Mouse (Mus musculus) liver, embryonic 14.5 days (tissue): ENCODE results near the gene Gga1. TPM values are rescaled to one million over a fixed set of nuclear protein-coding genes. Genes with fewer than 3 reads are reported as not detected.

Experiments used
- ATAC-seq: fragments of 200-750 bp; cut with Nextera tagmentation; 2 replicates; pipeline ENCODE4 v1.8.0; 2017; ENCODE audit warnings: moderate number of reproducible peaks, mild to moderate bottlenecking, moderate library complexity; ENCODE audit not compliant: insufficient read depth
- DNase-seq, 3 experiments: peaks; one replicate each; pipeline ENCODE4 v3.0.0-alpha.2; 2012 to 2013; ENCODE audit warnings: low read depth in 3 of 3, low spot score in 3 of 3
- H3K27ac ChIP-seq: fragments of 300-500 bp; sonication (generic); 2 replicates; pipeline ENCODE4 v1.5.1; 2014; ENCODE audit warnings: moderate library complexity, mild to moderate bottlenecking, control low read depth, inconsistent platforms
- H3K27me3 ChIP-seq: fragments of 300-500 bp; sonication (generic); 2 replicates; pipeline ENCODE4 v1.6.1; 2014; ENCODE audit warnings: mild to moderate bottlenecking, low read length, moderate library complexity; ENCODE audit not compliant: control insufficient read depth, insufficient read depth
- H3K36me3 ChIP-seq: fragments of 300-500 bp; sonication (generic); replicated peaks from 2 replicates; pipeline ENCODE4 v1.6.1; 2014; ENCODE audit warnings: low read depth; ENCODE audit not compliant: control insufficient read depth, insufficient read depth
- H3K4me1 ChIP-seq, 2 experiments: fragments of 200-500 bp in 1 of 2; fragments of 300-500 bp in 1 of 2; sonication (generic) in 1 of 2; replicated peaks; 2 replicates each; pipeline ENCODE4 v1.6.1; 2012 to 2014; ENCODE audit warnings: antibody characterized with exemption in 1 of 2, inconsistent platforms in 1 of 2, low read length in 1 of 2; ENCODE audit not compliant: control insufficient read depth in 2 of 2, insufficient read depth in 2 of 2
- H3K4me2 ChIP-seq: fragments of 300-500 bp; sonication (generic); 2 replicates; pipeline ENCODE4 v1.6.1; 2014; ENCODE audit warnings: low read depth, mild to moderate bottlenecking, control low read depth, moderate library complexity
- H3K4me3 ChIP-seq, 2 experiments: fragments of 200-500 bp in 1 of 2; fragments of 300-500 bp in 1 of 2; sonication (generic) in 1 of 2; 2 replicates each; pipeline ENCODE4 v1.5.1; 2012 to 2014; ENCODE audit warnings: low read depth in 2 of 2, low read length in 2 of 2, mild to moderate bottlenecking in 2 of 2, control low read depth in 1 of 2, inconsistent platforms in 1 of 2, moderate library complexity in 1 of 2; ENCODE audit not compliant: insufficient read depth in 1 of 2
- H3K9ac ChIP-seq: fragments of 300-500 bp; sonication (generic); replicated peaks from 2 replicates; pipeline ENCODE4 v1.6.1; 2014; ENCODE audit warnings: mild to moderate bottlenecking, control low read depth, moderate library complexity
- H3K9me3 ChIP-seq: fragments of 300-500 bp; sonication (generic); 2 replicates; pipeline ENCODE4 v1.6.1; 2016; ENCODE audit warnings: low read length, mixed read lengths; ENCODE audit not compliant: control insufficient read depth
- CTCF ChIP-seq: IDR thresholded peaks from 2 replicates; pipeline ENCODE4 v1.5.1; 2016; ENCODE audit warnings: antibody characterized with exemption, low read depth, control low read depth
- EP300 ChIP-seq: IDR thresholded peaks from 2 replicates; pipeline ENCODE4 v1.6.1; 2016; ENCODE audit warnings: antibody characterized with exemption, low read depth
- WGBS: fragments of 180-500 bp; shearing (Covaris S2); extraction: QIAGEN DNeasy Blood & Tissue Kit; methylation state at CpG from one replicate; pipeline ENCODE4 v1.1.7; 2014; ENCODE audit not compliant: insufficient replicate concordance; 5-methylcytosine and 5-hydroxymethylcytosine counted together
- polyA plus RNA-seq, 2 experiments: library from polyadenylated mRNA; depleted of rRNA in 1 of 2; stranded (reverse) in 1 of 2; unstranded in 1 of 2; fragments of >200 nt; fragmentation: Nextera tagmentation in 1 of 2; extraction: Ambion mirVana in 1 of 2; gene quantifications; 2 replicates each; pipeline versions ENCODE4 v1.2.1 to v1.2.3; 2012 to 2014

Gene Gga1
- polyA plus RNA-seq, 2 experiments: 13.6 to 16.6 TPM

DNA sequence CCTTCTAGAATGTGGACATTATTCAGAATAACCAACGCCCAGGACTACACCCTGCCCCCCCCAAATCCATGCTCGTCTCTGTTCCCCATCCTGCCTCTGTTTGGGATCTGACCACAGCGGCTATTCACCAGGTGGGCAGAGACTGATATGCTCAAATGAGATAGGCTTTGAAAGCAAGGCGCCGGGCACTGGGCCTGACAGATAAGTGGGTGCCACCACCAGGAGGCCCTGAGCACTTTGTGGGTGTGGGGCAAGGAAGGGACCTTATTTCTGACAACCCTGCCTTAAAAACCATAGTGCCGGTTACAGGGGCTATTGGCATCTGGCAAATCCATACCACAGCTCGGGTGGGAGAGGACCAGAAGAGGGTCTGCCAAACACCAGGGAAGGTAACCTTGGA is 45.7 kb downstream of the Gga1 start:
- Histone ChIP-seq H3K9me3 (no peaks in the 10 kb centered on the region), H3K27ac (peak overlapping the region; percentile 98), H3K9ac (peak overlapping the region; percentile 75), H3K4me3 (peak overlapping the region; percentile 51 to 59), H3K27me3 (no peaks in the 10 kb centered on the region), H3K4me1 (peaks cover 60 to 61% of the 10 kb centered on the region in 2 experiments), H3K36me3 (peaks cover 2% of the 10 kb centered on the region; the same call in 1 of the 2 replicates), H3K4me2 (peak overlapping the region; percentile 91)
- DNase-seq: peak; percentile 89 to 92 (median 91)
- TF ChIP-seq EP300 (peak; percentile 97), CTCF (peak; percentile 76)
- peak; percentile 82 for ATAC-seq
- 16% methylated on average over 7 of the region's 7 CpGs for WGBS

DNA sequence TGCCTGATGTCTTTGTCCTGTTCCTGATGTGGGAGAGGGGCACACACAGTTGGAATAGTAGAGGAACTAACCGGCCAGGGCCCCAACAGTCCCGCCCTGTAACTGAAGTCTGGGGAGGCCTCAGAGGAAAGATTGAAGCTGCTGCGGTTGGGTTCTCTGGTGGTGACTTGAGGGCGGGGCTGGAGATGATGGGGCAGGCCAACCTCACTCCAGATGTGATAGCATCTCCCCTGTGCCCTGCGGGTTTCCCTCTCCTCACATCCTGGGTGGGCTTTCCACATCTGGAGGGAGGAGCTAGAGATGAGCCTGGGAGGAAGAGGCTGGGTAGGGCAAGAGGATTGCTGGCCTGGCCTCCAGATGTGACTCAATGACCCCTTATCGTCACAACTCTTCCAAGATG is 46.6 kb downstream of the Gga1 start:
- Histone ChIP-seq H3K4me2 (peak overlapping the region; percentile 91), H3K9me3 (no peaks in the 10 kb centered on the region), H3K27me3 (no peaks in the 10 kb centered on the region), H3K27ac (peak overlapping the region; percentile 98), H3K4me1 (peaks cover 64 to 67% of the 10 kb centered on the region in 2 experiments), H3K36me3 (peaks cover 2% of the 10 kb centered on the region; the same call in 1 of the 2 replicates), H3K9ac (peak overlapping the region; percentile 75), H3K4me3 (peak overlapping the region; percentile 51 to 59)
- DNase-seq: peak; percentile 78 to 82 (median 80)
- TF ChIP-seq EP300 (peak; percentile 57), CTCF (no peak)
- ATAC-seq: peak; percentile 75
- 9% methylated on average over 6 of the region's 6 CpGs for whole genome bisulfite sequencing

DNA sequence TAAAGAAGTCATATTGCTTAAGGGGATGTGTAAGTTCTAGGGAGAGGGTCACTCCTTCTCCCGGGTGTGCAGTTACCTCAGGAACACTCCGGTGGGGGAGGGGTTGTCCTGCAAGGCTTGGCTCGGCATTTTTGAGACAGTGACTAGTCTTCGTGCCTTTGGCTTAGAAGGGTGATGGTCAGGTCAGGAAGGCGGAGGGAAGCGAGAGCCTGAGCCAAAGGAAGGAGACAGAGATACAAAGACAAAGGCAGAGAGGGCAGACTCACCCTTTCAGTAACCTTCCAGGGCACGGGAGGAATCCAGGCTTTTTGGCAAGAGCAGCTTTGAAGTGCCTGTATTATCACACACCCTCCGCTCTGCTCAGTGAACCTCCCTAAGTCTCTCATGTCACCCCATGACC is 48.1 kb downstream of the Gga1 start:
- no peak overlapping the region; the same call in 1 of the 2 replicates for H3K9ac ChIP-seq
- H3K4me2 ChIP-seq: peak overlapping the region; percentile 75; the same call in 1 of the 2 replicates
- no peak for DNase-seq
- H3K27ac ChIP-seq: peak overlapping the region; percentile 98
- WGBS: 59% methylated on average over 8 of the region's 8 CpGs
- no peaks in the 10 kb centered on the region; the same call in 1 of the 2 replicates for H3K36me3 ChIP-seq
- peaks cover 65 to 68% of the 10 kb centered on the region in 2 experiments for H3K4me1 ChIP-seq
- no peak for TF ChIP-seq CTCF
- no peak for TF ChIP-seq EP300
- no peaks in the 10 kb centered on the region for H3K27me3 ChIP-seq
- no peaks in the 10 kb centered on the region for H3K9me3 ChIP-seq
- no peak overlapping the region for H3K4me3 ChIP-seq
- no peak for ATAC-seq

DNA sequence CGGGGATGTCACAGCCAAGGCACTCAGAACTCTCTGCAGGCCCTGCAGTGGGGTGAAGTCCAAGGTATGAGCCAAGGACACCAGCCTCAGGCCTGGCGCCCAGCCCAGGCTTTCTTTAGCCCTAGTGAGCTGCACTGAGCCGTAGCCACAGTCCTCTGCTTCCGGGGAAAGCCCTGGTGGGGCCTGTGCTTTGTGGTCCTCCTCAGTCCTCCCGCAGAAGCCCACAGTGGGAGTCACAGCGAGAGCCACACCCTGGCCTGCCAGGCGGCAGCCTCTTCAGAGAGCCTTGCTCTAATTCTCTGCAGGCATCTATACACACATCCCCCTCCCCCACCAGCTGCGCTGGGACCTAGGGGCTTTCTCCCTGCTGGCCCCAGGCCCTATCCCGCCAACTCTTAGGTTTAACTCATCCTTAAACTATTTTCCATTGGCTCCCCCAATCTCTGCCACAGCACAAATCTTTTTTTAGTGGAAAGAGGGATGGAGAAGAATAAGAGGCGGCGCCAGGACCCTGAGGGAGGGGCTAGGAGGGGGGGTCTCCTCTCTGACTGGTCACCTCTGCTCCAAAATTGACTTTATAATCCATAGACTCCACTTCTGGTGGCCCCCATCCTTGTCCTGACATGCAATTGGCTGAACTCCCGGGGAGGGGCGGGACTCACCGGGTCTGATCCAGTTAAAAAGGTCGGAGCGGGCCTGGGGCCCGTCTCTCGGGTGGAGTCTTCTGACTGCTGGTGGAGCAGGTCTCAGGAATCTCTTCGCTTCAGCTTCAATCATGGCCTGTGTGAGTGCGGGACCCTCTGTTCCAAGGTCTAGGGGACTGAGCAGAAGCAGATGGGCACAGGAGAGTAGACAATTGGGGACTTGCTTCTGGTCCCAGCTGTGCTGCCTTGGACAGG is 49.3 kb downstream of the Gga1 start, which contains the start of gene Lgals1:
Gene Lgals1 (plus strand): TSS at position 705 of the 899 bp plus-strand sequence.
- Histone ChIP-seq H3K9me3 (no peaks in the 10 kb centered on the region), H3K27me3 (no peaks in the 10 kb centered on the region), H3K9ac (peak within 1 kb of the TSS; percentile 49), H3K4me3 (peak within 1 kb of the TSS; percentile 66 to 77), H3K36me3 (no peaks in the 10 kb centered on the region; the same call in 1 of the 2 replicates), H3K4me1 (peaks cover 65 to 67% of the 10 kb centered on the region in 2 experiments), H3K27ac (peak within 1 kb of the TSS; percentile 98), H3K4me2 (peak within 1 kb of the TSS; percentile 75)
- no peak for TF ChIP-seq EP300
- TF ChIP-seq CTCF: no peak
- DNase-seq (peak; percentile 65 to 76 (median 74)), ATAC-seq (peak; percentile 39)
- WGBS: 6% methylated on average over 20 of the region's 20 CpGs
